Mouse (Mus musculus): ENCODE measurements at regions not wholly inside any gene's neighbourhood (a gene's known extent, or its start where the extent isn't known, plus 50 kb on each side); places are given as distances from the start of the nearest gene placed in this dataset.

DNA sequence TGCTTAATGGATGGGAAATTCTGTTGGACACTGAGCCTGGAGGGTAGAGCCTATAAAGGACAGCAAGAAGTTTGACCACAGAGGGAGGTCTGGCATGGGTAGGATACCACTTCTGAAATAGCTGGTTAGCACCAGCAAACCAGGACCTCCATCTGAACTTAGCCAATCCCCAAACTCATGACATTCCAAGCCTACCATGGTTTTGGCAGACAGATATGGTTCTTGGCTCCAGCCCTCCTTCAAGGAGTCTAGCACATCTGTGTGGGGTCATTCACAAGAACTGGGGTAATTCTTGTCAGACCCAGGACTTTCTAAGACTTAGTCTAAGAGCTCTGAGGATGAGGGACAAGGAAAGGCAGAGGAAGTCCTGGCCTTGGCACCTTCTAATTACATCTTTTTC, 187.7 kb downstream of the Phlda1 start:
- H3K4me2 ChIP-seq (ENCODE audit: low read depth, low read length, severe bottlenecking), result no peak overlapping the region
- H3K9me3 ChIP-seq (ENCODE audit: control insufficient read depth, low read length), result no peaks in the 10 kb centered on the region
- H3K36me3 ChIP-seq (ENCODE audit: control insufficient read depth, insufficient read depth, low read length), result no peaks in the 10 kb centered on the region
- ATAC-seq (replicated peaks; ENCODE audit: low FRiP score) (no peak), DNase-seq (ENCODE audit: low spot score) (no peak)
- no peak overlapping the region for H3K4me3 ChIP-seq (ENCODE audit: low read depth, low read length)
- no peaks in the 10 kb centered on the region for H3K4me1 ChIP-seq (replicated peaks; ENCODE audit: control insufficient read depth, insufficient read depth, low read length)
- H3K9ac ChIP-seq (ENCODE audit: low read length), result no peak overlapping the region
- no peaks in the 10 kb centered on the region for H3K27me3 ChIP-seq (ENCODE audit: control insufficient read depth, insufficient read depth, low read length)
- H3K27ac ChIP-seq (ENCODE audit: low read depth, low read length), result no peak overlapping the region

DNA sequence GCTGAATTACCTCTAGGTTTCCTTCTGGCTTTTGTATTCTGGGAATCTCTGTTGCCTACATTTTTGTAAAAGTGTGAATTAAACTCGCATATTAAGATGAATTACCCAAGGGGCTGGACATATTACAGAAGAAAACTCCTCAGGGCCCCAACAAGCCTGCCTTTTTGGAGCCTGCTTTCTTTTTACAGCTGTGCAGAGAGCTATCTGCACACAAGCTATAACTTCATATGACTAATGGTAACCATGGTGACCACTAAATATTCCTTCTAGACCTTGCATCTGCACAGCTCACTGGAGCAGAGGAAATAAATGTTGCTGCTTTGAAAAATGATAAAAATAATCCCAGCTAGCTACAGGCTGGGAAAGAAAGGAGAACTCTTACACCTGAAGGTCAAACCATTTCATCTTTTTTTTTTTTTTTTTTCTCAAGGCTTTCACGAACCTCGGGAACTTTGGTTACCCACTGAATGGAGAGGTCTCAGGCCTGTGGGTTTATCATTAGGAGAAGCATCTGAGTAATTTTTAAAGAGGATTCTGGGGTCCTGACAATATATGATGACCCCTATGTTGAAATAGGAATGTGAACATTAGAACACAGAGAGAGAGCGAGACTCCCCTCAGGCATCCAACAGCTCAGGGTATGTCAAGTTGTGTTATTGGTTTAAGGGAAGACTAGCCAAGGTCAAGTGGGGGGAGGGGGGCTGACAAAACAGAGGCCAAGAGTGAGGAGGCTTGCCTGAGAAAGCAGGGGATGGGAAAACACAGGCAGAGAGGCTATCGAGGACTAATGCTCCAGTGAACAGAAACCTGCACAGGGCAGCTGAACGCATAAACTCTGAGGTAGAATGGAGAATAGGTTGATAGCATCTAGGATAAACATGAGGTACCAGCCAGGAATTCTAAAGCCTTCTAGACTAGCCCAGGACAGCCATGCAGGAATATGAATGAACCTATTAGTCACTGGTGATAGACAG, 188.4 kb downstream of the Phlda1 start:
- Histone ChIP-seq H3K4me2 (ENCODE audit: low read depth, low read length, severe bottlenecking) (no peak overlapping the region), H3K27me3 (ENCODE audit: control insufficient read depth, insufficient read depth, low read length) (no peaks in the 10 kb centered on the region), H3K9me3 (ENCODE audit: control insufficient read depth, low read length) (no peaks in the 10 kb centered on the region), H3K36me3 (ENCODE audit: control insufficient read depth, insufficient read depth, low read length) (no peaks in the 10 kb centered on the region), H3K9ac (ENCODE audit: low read length) (no peak overlapping the region), H3K4me1 (replicated peaks; ENCODE audit: control insufficient read depth, insufficient read depth, low read length) (no peaks in the 10 kb centered on the region), H3K27ac (ENCODE audit: low read depth, low read length) (no peak overlapping the region), H3K4me3 (ENCODE audit: low read depth, low read length) (no peak overlapping the region)
- ATAC-seq (replicated peaks; ENCODE audit: low FRiP score) (no peak), DNase-seq (ENCODE audit: low spot score) (no peak)
- 82% methylated on average over 6 of the region's 6 CpGs for WGBS

DNA sequence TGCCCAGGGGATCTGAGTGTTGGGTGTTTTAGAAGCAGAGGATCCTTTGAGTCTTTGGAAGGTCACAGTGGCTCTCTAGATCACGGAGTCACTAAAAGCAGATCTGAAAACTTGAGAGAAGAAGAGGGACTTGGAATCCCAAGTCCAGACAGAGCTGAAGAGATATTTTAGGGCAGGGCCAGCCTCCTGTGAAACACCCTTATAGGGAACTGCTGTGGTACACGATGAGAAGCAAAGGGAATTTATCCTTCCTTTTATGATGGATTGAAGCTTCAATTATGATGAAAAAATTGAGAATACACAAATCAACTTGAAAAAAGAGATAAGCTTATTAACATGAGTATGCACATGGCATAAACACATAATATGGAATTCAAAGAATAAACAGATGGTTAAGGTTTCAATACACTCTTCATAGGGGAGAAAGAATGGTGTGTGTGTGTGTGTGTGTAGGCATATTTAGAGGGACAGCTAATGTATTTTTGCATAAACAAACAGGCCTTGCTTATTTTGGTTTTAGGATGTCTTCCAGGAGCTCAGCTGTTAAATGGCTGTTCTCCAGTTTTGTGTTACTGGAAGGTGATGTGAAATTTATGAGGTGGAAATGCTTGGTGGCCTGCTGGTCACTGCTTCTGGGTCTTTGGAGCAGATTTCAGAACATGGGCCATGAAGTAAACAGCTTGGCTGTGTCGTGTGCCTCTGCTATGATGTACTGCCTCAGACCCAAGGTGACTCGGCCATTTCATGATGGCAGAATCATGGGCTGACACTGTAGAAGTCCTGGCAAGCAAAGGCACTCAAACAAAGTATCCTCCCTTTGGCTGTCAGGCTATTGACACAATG, 190.1 kb downstream of the Phlda1 start:
- H3K27ac ChIP-seq (ENCODE audit: low read depth, low read length), result no peak overlapping the region
- no peak overlapping the region for H3K4me2 ChIP-seq (ENCODE audit: low read depth, low read length, severe bottlenecking)
- H3K27me3 ChIP-seq (ENCODE audit: control insufficient read depth, insufficient read depth, low read length), result no peaks in the 10 kb centered on the region
- H3K9me3 ChIP-seq (ENCODE audit: control insufficient read depth, low read length), result no peaks in the 10 kb centered on the region
- no peaks in the 10 kb centered on the region for H3K36me3 ChIP-seq (ENCODE audit: control insufficient read depth, insufficient read depth, low read length)
- ATAC-seq (replicated peaks; ENCODE audit: low FRiP score), result no peak
- WGBS, result 89% methylated on average over 4 of the region's 4 CpGs
- H3K9ac ChIP-seq (ENCODE audit: low read length), result no peak overlapping the region
- DNase-seq (ENCODE audit: low spot score), result no peak
- no peaks in the 10 kb centered on the region for H3K4me1 ChIP-seq (replicated peaks; ENCODE audit: control insufficient read depth, insufficient read depth, low read length)
- no peak overlapping the region for H3K4me3 ChIP-seq (ENCODE audit: low read depth, low read length)

DNA sequence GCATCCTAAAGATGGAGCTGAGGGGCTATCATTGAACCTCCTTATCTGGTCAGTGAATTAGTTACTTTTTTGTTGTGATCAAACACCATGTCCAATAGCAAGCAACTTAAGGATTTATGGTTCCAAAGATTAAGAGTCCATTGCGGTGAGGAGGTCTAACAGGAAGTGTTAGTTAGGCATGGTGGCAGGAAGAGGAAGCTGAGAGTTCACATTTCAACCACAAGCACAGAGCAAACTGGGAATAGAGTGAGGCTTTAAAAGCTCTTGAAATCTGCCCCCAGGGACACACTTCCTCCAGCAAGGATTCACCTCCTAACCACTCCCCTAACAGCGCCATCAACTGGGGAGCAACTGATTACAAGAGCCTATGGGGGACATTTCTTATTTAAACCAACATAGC, 190.9 kb downstream of the Phlda1 start:
- no peak for ATAC-seq (replicated peaks; ENCODE audit: low FRiP score)
- Histone ChIP-seq H3K27me3 (ENCODE audit: control insufficient read depth, insufficient read depth, low read length) (no peaks in the 10 kb centered on the region), H3K4me2 (ENCODE audit: low read depth, low read length, severe bottlenecking) (no peak overlapping the region), H3K9me3 (ENCODE audit: control insufficient read depth, low read length) (no peaks in the 10 kb centered on the region), H3K4me1 (replicated peaks; ENCODE audit: control insufficient read depth, insufficient read depth, low read length) (no peaks in the 10 kb centered on the region), H3K27ac (ENCODE audit: low read depth, low read length) (no peak overlapping the region), H3K36me3 (ENCODE audit: control insufficient read depth, insufficient read depth, low read length) (no peaks in the 10 kb centered on the region), H3K4me3 (ENCODE audit: low read depth, low read length) (no peak overlapping the region), H3K9ac (ENCODE audit: low read length) (no peak overlapping the region)
- 94% methylated on average over 2 of the region's 2 CpGs for WGBS
- no peak for DNase-seq (ENCODE audit: low spot score)

DNA sequence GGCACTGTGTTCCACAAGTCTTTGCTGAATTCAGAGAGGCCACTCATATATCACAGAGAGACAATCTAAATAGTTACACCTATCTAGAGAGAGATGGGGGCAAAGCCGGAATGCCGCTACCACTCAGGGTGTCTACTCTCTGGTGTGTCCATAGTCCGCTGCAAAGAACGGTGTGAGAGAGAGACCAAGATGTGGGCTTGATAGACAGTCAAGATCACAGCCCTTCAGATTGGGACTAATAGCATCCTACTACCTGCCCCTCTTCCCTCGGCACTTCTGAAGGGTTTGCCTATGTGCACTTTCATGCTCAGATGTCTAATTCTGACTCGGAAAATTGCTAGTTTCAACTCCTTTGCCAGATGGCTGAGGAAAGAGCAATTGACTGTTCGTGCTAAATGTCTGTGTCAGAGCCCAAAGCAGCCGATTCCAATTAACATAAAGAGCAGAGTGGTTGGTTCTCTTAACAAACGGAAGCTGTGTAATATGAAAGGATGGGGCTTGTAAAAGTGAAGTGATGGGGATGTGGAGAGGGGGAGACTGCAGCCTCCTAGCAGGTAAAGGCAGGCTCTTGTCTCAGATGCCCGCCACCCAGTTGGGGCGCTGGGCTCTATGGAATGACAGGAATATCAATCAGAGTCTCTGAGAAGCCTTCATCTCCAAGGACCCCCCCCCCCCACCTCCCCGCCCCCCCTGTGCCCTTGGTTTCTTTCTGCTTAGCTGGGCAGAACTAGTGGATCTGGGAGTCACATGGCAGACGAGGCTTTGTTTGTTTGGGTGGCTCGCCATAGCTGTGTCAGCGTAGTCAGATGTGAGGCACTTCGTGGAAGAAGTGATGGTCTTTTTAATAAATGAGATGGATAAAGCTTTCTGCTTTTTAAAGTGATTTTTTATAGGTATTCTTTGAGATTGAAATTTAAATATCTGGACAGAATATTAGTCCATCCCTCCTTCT, 193.7 kb downstream of the Phlda1 start:
- no peaks in the 10 kb centered on the region for H3K27me3 ChIP-seq (ENCODE audit: control insufficient read depth, insufficient read depth, low read length)
- H3K9me3 ChIP-seq (ENCODE audit: control insufficient read depth, low read length), result no peaks in the 10 kb centered on the region
- DNase-seq (ENCODE audit: low spot score) (no peak), ATAC-seq (replicated peaks; ENCODE audit: low FRiP score) (0 out of 2 replicates have a peak, but pooled peaks have one; percentile 44)
- no peak overlapping the region for H3K9ac ChIP-seq (ENCODE audit: low read length)
- whole genome bisulfite sequencing, result 73% methylated on average over 16 of the region's 16 CpGs
- no peak overlapping the region for H3K4me2 ChIP-seq (ENCODE audit: low read depth, low read length, severe bottlenecking)
- H3K27ac ChIP-seq (ENCODE audit: low read depth, low read length), result no peak overlapping the region
- no peaks in the 10 kb centered on the region for H3K4me1 ChIP-seq (replicated peaks; ENCODE audit: control insufficient read depth, insufficient read depth, low read length)
- H3K4me3 ChIP-seq (ENCODE audit: low read depth, low read length), result no peak overlapping the region
- H3K36me3 ChIP-seq (ENCODE audit: control insufficient read depth, insufficient read depth, low read length), result no peaks in the 10 kb centered on the region

DNA sequence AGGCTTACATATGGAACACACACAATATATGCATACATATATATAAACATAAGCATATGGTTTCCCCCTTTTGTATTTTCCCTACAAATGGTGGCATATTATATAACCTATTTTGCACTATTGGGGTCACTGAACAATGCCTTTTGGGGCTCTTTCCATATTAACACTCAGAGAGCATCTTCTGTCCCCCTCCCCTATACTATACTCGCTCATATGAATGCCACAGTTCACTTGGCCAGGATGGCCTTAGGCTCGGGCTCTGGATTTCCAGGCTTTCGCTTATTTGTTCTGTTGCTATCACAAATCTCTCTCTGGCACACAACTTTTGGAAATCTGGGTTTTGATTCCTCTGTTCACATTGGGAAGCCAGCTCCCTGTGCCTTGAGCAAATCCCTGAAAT, 194.5 kb downstream of the Phlda1 start:
- DNase-seq (ENCODE audit: low spot score) (no peak), ATAC-seq (replicated peaks; ENCODE audit: low FRiP score) (no peak)
- no peak overlapping the region for H3K4me3 ChIP-seq (ENCODE audit: low read depth, low read length)
- H3K4me1 ChIP-seq (replicated peaks; ENCODE audit: control insufficient read depth, insufficient read depth, low read length), result no peaks in the 10 kb centered on the region
- H3K27ac ChIP-seq (ENCODE audit: low read depth, low read length), result no peak overlapping the region
- H3K36me3 ChIP-seq (ENCODE audit: control insufficient read depth, insufficient read depth, low read length), result no peaks in the 10 kb centered on the region
- no peak overlapping the region for H3K9ac ChIP-seq (ENCODE audit: low read length)
- no peaks in the 10 kb centered on the region for H3K9me3 ChIP-seq (ENCODE audit: control insufficient read depth, low read length)
- WGBS, result 83% methylated on average over 3 of the region's 3 CpGs
- no peaks in the 10 kb centered on the region for H3K27me3 ChIP-seq (ENCODE audit: control insufficient read depth, insufficient read depth, low read length)
- no peak overlapping the region for H3K4me2 ChIP-seq (ENCODE audit: low read depth, low read length, severe bottlenecking)

DNA sequence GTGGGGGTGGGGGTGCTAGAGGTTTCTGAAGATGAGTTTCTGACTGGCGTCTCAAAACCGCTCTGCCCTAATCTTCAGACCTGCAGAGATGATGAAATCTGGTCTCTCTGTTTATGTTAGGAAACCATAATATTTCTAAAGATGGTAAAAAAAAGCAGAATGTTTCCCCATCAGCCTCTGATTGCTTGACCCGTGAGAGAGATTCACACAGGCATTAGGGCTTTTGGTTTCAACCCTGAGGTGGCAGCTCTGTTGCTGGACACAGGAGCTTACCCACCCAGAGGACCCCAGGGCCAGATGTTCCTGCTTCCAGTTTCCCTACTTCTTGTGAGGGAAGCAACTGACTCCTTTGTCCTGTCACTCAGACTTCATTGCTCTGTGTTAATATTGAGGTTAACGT, 195.1 kb downstream of the Phlda1 start:
- Histone ChIP-seq H3K4me1 (replicated peaks; ENCODE audit: control insufficient read depth, insufficient read depth, low read length) (no peaks in the 10 kb centered on the region), H3K27me3 (ENCODE audit: control insufficient read depth, insufficient read depth, low read length) (no peaks in the 10 kb centered on the region), H3K27ac (ENCODE audit: low read depth, low read length) (no peak overlapping the region), H3K36me3 (ENCODE audit: control insufficient read depth, insufficient read depth, low read length) (no peaks in the 10 kb centered on the region), H3K9ac (ENCODE audit: low read length) (no peak overlapping the region), H3K9me3 (ENCODE audit: control insufficient read depth, low read length) (no peaks in the 10 kb centered on the region), H3K4me3 (ENCODE audit: low read depth, low read length) (no peak overlapping the region), H3K4me2 (ENCODE audit: low read depth, low read length, severe bottlenecking) (no peak overlapping the region)
- DNase-seq (ENCODE audit: low spot score) (no peak), ATAC-seq (replicated peaks; ENCODE audit: low FRiP score) (no peak)
- WGBS, result 84% methylated on average over 4 of the region's 4 CpGs

DNA sequence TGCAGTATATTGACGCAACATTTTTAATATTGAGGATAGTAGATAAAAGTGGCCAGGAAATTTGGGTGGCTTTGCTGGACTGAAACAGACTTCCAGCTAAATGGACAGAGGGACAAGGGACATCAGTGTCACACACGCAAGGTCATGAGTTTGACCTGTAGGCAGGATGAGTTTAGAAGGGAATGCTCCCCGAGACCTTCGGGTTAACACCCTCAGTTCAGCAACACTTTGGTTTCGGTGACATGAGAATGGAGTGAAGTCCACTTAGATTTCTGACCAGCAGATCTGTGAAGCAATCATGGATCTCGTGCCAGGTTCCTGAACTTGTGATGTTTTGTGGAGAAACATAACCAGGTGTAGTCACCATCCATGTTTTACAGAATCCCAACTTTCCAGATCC, 196.3 kb downstream of the Phlda1 start:
- no peak for ATAC-seq (replicated peaks; ENCODE audit: low FRiP score)

More for the DNA sequence above, 196.3 kb downstream of the Phlda1 start:
- Histone ChIP-seq H3K9me3 (ENCODE audit: control insufficient read depth, low read length) (no peaks in the 10 kb centered on the region), H3K4me2 (ENCODE audit: low read depth, low read length, severe bottlenecking) (no peak overlapping the region), H3K4me3 (ENCODE audit: low read depth, low read length) (no peak overlapping the region), H3K27me3 (ENCODE audit: control insufficient read depth, insufficient read depth, low read length) (no peaks in the 10 kb centered on the region), H3K4me1 (replicated peaks; ENCODE audit: control insufficient read depth, insufficient read depth, low read length) (no peaks in the 10 kb centered on the region), H3K27ac (ENCODE audit: low read depth, low read length) (no peak overlapping the region), H3K36me3 (ENCODE audit: control insufficient read depth, insufficient read depth, low read length) (no peaks in the 10 kb centered on the region), H3K9ac (ENCODE audit: low read length) (no peak overlapping the region)
- no peak for DNase-seq (ENCODE audit: low spot score)
- 89% methylated on average over 6 of the region's 6 CpGs for WGBS
